Mouse (Mus musculus) A20 (cell line): Measurements from ENCODE around the gene Kif1b.
"Not testable (repeated sequence)": the region's sequence is repeated elsewhere in the genome, so short reads cannot be mapped to it uniquely, and the experiment has no call there.

Experiments used
- DNase-seq: peaks from one replicate; pipeline ENCODE4 v3.0.0-alpha.2; 2011; ENCODE audit warnings: low read depth, low spot score

The Kif1b gene

GRCm38 (mm10) chr4:149220481-149220880 lies 87.0 kb downstream of the Kif1b start:
- no peak for DNase-seq

GRCm38 (mm10) chr4:149220042-149220473 lies 87.4 kb downstream of the Kif1b start:
- DNase-seq: no peak

GRCm38 (mm10) chr4:149219401-149220041 lies 88.0 kb downstream of the Kif1b start:
- no peak for DNase-seq

- DNase-seq: no peak
These were observed 89.0 kb downstream of the Kif1b start for GRCm38 (mm10) chr4:149218476-149218875.

- no peak for DNase-seq
These were observed 91.5 kb downstream of the Kif1b start for GRCm38 (mm10) chr4:149215982-149216381.

- no peak for DNase-seq
These were observed 92.1 kb downstream of the Kif1b start for GRCm38 (mm10) chr4:149215397-149215796.

- not testable (repeated sequence) for DNase-seq
These were observed 93.0 kb downstream of the Kif1b start for GRCm38 (mm10) chr4:149214468-149214867.

GRCm38 (mm10) chr4:149213466-149213865 lies 94.0 kb downstream of the Kif1b start:
- no peak for DNase-seq

GRCm38 (mm10) chr4:149211441-149211840 lies 96.1 kb downstream of the Kif1b start:
- DNase-seq: not testable (repeated sequence)

GRCm38 (mm10) chr4:149202467-149202866 lies 105.0 kb downstream of the Kif1b start:
- DNase-seq: no peak

- DNase-seq: peak; percentile 66
These were observed 106.4 kb downstream of the Kif1b start for GRCm38 (mm10) chr4:149201110-149201509.

- DNase-seq: no peak
These were observed 110.3 kb downstream of the Kif1b start for GRCm38 (mm10) chr4:149197180-149197579.

- DNase-seq: no peak
These were observed 116.4 kb downstream of the Kif1b start for GRCm38 (mm10) chr4:149191103-149191502.

- no peak for DNase-seq
These were observed 118.9 kb downstream of the Kif1b start for GRCm38 (mm10) chr4:149188563-149188962.

GRCm38 (mm10) chr4:149182755-149183154 lies 124.7 kb downstream of the Kif1b start:
- peak; percentile 56 for DNase-seq

GRCm38 (mm10) chr4:149182192-149182591 lies 125.3 kb downstream of the Kif1b start:
- no peak for DNase-seq

GRCm38 (mm10) chr4:149179573-149179972 lies 127.9 kb downstream of the Kif1b start:
- no peak for DNase-seq

GRCm38 (mm10) chr4:149179160-149179559 lies 128.3 kb downstream of the Kif1b start:
- DNase-seq: no peak

GRCm38 (mm10) chr4:149178328-149178727 lies 129.2 kb downstream of the Kif1b start:
- no peak for DNase-seq

GRCm38 (mm10) chr4:149177046-149177445 lies 130.4 kb downstream of the Kif1b start:
- DNase-seq: no peak

- no peak for DNase-seq
These were observed 130.8 kb downstream of the Kif1b start for GRCm38 (mm10) chr4:149176645-149177044.

GRCm38 (mm10) chr4:149173661-149174060 lies 133.8 kb downstream of the Kif1b start:
- DNase-seq: no peak

GRCm38 (mm10) chr4:149172666-149173065 lies 134.8 kb downstream of the Kif1b start:
- no peak for DNase-seq

- no peak for DNase-seq
These were observed 135.4 kb downstream of the Kif1b start for GRCm38 (mm10) chr4:149172083-149172482.
